Mouse (Mus musculus) hindbrain, embryonic 12.5 days (tissue): ENCODE results near the gene Krt12. TPM values are rescaled to one million over a fixed set of nuclear protein-coding genes. Genes with fewer than 3 reads are reported as not detected.

Experiments
- polyA plus RNA-seq: library from polyadenylated mRNA; unstranded; fragments of >200 nt; fragmentation: Nextera tagmentation; extraction: Ambion mirVana; gene quantifications from 2 replicates; pipeline ENCODE4 v1.2.1, GENCODE M21; 2016

Gene Krt12
- polyA plus RNA-seq, 1 experiment from 2014 or later: 0.12 TPM

Other genes starting within 250 kb of the Krt12 start
- 366 and 375 TPM in 2 replicates for gene Smarce1, start 191.2 kb downstream of the Krt12 start, polyA plus RNA-seq
- 0.98 and 1.5 TPM in 2 replicates for gene Krt222, start 178.2 kb downstream of the Krt12 start, polyA plus RNA-seq
- not detected in 2 replicates for gene Krt24, start 137.0 kb downstream of the Krt12 start, polyA plus RNA-seq
- gene Krt25, start 99.3 kb downstream of the Krt12 start, polyA plus RNA-seq: not detected in 2 replicates
- gene Krt26, start 84.3 kb downstream of the Krt12 start, polyA plus RNA-seq: 0.27 and 0.30 TPM in 2 replicates
- gene Krt27, start 71.2 kb downstream of the Krt12 start, polyA plus RNA-seq: not detected in 2 replicates
- gene Krt28, start 47.4 kb downstream of the Krt12 start, polyA plus RNA-seq: 0.21 and 0.27 TPM in 2 replicates
- gene Krt10, start 32.9 kb downstream of the Krt12 start, polyA plus RNA-seq: 32.7 and 39.8 TPM in 2 replicates
- 0.35 TPM in 2 replicates for gene Krt20, start 15.9 kb upstream of the Krt12 start, polyA plus RNA-seq
- 0.22 TPM in 1 of 2 replicates, not detected in the other for gene Krt23, start 70.9 kb upstream of the Krt12 start, polyA plus RNA-seq
- gene Krt39, start 99.1 kb upstream of the Krt12 start, polyA plus RNA-seq: not detected in 2 replicates
- not detected in 2 replicates for gene Krt40, start 120.9 kb upstream of the Krt12 start, polyA plus RNA-seq
- not detected in 2 replicates for gene Krtap3-3, start 128.6 kb upstream of the Krt12 start, polyA plus RNA-seq
- gene Krtap3-2, start 134.6 kb upstream of the Krt12 start, polyA plus RNA-seq: not detected in 2 replicates
- gene Gm11939, start 137.2 kb upstream of the Krt12 start, polyA plus RNA-seq: not detected in 2 replicates
- gene Krtap3-1, start 144.4 kb upstream of the Krt12 start, polyA plus RNA-seq: not detected in 2 replicates
- gene Krtap1-5, start 158.8 kb upstream of the Krt12 start, polyA plus RNA-seq: not detected in 2 replicates
- not detected in 2 replicates for gene Krtap1-4, start 161.4 kb upstream of the Krt12 start, polyA plus RNA-seq
- gene Krtap1-3, start 169.1 kb upstream of the Krt12 start, polyA plus RNA-seq: not detected in 2 replicates
- not detected in 2 replicates for gene Krtap9-3, start 175.8 kb upstream of the Krt12 start, polyA plus RNA-seq
- not detected in 2 replicates for gene Gm11938, start 181.0 kb upstream of the Krt12 start, polyA plus RNA-seq
- gene Gm11937, start 187.9 kb upstream of the Krt12 start, polyA plus RNA-seq: not detected in 2 replicates
- gene Krtap2-4, start 192.6 kb upstream of the Krt12 start, polyA plus RNA-seq: not detected in 2 replicates
- not detected in 2 replicates for gene Gm11562, start 198.2 kb upstream of the Krt12 start, polyA plus RNA-seq
- not detected in 2 replicates for gene Krtap4-1, start 206.0 kb upstream of the Krt12 start, polyA plus RNA-seq
- gene Krtap4-2, start 212.8 kb upstream of the Krt12 start, polyA plus RNA-seq: not detected in 2 replicates
- gene Krtap4-7, start 221.8 kb upstream of the Krt12 start, polyA plus RNA-seq: not detected in 2 replicates
- not detected in 2 replicates for gene Gm11555, start 228.0 kb upstream of the Krt12 start, polyA plus RNA-seq
- not detected in 2 replicates for gene Gm11563, start 236.7 kb upstream of the Krt12 start, polyA plus RNA-seq
- gene Krtap4-6, start 243.7 kb upstream of the Krt12 start, polyA plus RNA-seq: not detected in 2 replicates